Mouse (Mus musculus) kidney, embryonic 15.5 days (tissue): ENCODE measurements at regions not wholly inside any gene's neighbourhood (a gene's known extent, or its start where the extent isn't known, plus 50 kb on each side); places are given as distances from the start of the nearest gene placed in this dataset.

Source experiments
- ATAC-seq: fragments of 200-750 bp; cut with Nextera tagmentation; replicated peaks from 2 replicates; pipeline ENCODE4 v1.8.0; 2017; ENCODE audit warnings: moderate TSS enrichment; ENCODE audit not compliant: low FRiP score
- H3K27ac ChIP-seq: fragments of 300-500 bp; sonication (generic); 2 replicates; pipeline ENCODE4 v1.5.1; 2015; ENCODE audit warnings: mild to moderate bottlenecking, inconsistent platforms
- H3K27me3 ChIP-seq: fragments of 300-500 bp; sonication (generic); 2 replicates; pipeline ENCODE4 v1.6.1; 2015; ENCODE audit warnings: inconsistent platforms
- H3K36me3 ChIP-seq: fragments of 300-500 bp; sonication (generic); 2 replicates; pipeline ENCODE4 v1.6.1; 2015; ENCODE audit warnings: inconsistent platforms
- H3K4me1 ChIP-seq: fragments of 300-500 bp; sonication (generic); 2 replicates; pipeline ENCODE4 v1.6.1; 2015; ENCODE audit warnings: inconsistent platforms
- H3K4me2 ChIP-seq: fragments of 300-500 bp; sonication (generic); 2 replicates; pipeline ENCODE4 v1.6.1; 2015; ENCODE audit warnings: moderate library complexity, mild to moderate bottlenecking, inconsistent platforms
- H3K4me3 ChIP-seq: fragments of 300-500 bp; sonication (generic); replicated peaks from 2 replicates; pipeline ENCODE4 v1.5.1; 2015; ENCODE audit warnings: mild to moderate bottlenecking, inconsistent platforms
- H3K9ac ChIP-seq: fragments of 300-500 bp; sonication (generic); 2 replicates; pipeline ENCODE4 v1.6.1; 2015; ENCODE audit warnings: mild to moderate bottlenecking, inconsistent platforms
- H3K9me3 ChIP-seq: fragments of 300-500 bp; sonication (generic); replicated peaks from 2 replicates; pipeline ENCODE4 v1.6.1; 2016; ENCODE audit warnings: inconsistent platforms
- WGBS: fragments of 180-500 bp; shearing (Covaris S2); methylation state at CpG from one replicate; pipeline ENCODE4 v1.1.7; 2015; ENCODE audit warnings: mixed read lengths; 5-methylcytosine and 5-hydroxymethylcytosine counted together

DNA sequence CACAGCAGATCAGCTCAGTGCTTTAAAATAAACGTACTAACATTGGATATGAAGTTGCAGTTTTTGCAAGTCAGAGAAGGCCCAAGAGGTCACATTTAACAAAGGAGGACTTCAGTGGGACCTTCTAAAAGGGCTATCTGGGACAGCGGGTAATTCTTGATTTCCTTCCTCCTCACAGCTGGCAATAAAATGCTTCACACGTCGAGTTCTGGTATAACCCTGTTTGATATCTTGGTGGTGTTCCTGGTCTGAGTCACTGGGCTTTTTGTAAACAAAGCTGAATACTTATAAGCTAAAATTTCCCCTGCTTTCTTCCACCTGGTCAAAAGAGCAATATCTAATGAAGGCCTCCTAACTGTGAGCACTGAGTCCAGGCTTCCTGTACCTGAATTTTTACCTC lies 187.9 kb downstream of the Rnd3 start:
- WGBS: 29% methylated on average over 4 of the region's 4 CpGs
- no peak for ATAC-seq

DNA sequence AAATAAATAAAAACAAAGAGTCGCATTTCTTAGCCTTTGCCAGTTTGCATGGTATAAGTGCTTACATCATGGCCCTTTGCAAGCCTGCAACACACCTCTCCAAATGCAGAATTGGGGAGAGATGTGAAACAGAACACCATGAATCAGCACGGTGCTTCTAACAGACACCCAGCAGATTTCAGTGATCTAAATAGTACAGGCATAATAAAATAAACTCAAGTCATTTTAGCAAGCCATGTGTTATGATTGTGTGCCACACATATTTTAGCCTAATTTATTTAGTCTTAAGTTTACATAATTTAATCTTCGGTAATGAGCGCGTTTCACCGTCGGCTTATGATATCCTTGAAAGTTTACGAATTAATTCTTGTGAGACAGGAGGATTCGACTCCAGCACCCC lies 189.6 kb downstream of the Rnd3 start:
- no peak overlapping the region for H3K4me3 ChIP-seq
- WGBS: 94% methylated on average over 9 of the region's 9 CpGs
- no peak for ATAC-seq

More for the DNA sequence above, 187.9 kb downstream of the Rnd3 start:
- Histone ChIP-seq H3K4me1 (no peaks in the 10 kb centered on the region), H3K9me3 (no peaks in the 10 kb centered on the region), H3K4me3 (no peak overlapping the region), H3K4me2 (no peak overlapping the region), H3K27ac (no peak overlapping the region), H3K9ac (no peak overlapping the region), H3K27me3 (no peaks in the 10 kb centered on the region), H3K36me3 (no peaks in the 10 kb centered on the region)

DNA sequence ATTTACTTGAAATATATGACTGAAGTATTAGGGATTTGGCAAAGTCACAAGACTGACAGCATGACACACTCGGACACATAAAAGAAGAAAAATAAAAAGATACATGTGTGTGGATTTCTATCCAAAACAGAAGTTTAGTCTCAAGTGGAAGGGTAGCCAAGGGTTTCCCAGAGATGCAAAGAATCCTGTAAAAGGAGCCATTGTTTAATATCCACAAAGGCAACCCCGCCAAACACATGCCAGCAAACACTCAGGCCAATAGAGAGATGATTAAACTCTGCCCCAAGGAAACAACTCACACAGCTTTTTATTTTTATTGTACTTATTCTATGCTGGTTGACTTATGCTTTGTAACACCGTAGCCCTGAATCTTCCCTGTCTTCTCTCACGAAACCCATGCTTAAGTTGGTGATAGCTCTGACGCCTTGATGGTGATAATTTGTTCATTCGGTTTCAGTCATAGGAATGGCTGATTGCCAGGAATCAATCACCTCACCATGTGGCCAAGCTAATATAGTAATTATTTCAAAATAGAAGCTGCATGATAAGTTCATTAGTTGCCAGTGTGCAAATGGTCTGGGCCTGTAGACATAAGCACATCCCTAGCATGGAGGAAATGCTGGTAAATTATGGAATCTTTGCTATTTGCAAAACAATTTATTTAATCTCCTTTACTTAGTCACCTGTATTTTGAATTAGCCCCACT lies 194.4 kb downstream of the Rnd3 start:
- H3K4me3 ChIP-seq: no peak overlapping the region
- ATAC-seq: no peak
- H3K27ac ChIP-seq: no peak overlapping the region
- H3K4me1 ChIP-seq: no peaks in the 10 kb centered on the region
- H3K4me2 ChIP-seq: no peak overlapping the region
- no peaks in the 10 kb centered on the region for H3K9me3 ChIP-seq
- H3K9ac ChIP-seq: no peak overlapping the region
- 68% methylated on average over 6 of the region's 6 CpGs for WGBS
- H3K27me3 ChIP-seq: no peaks in the 10 kb centered on the region
- H3K36me3 ChIP-seq: no peaks in the 10 kb centered on the region

More for the DNA sequence above, 189.6 kb downstream of the Rnd3 start:
- Histone ChIP-seq H3K4me1 (no peaks in the 10 kb centered on the region), H3K4me2 (no peak overlapping the region), H3K9ac (no peak overlapping the region), H3K36me3 (no peaks in the 10 kb centered on the region), H3K9me3 (no peaks in the 10 kb centered on the region), H3K27ac (no peak overlapping the region), H3K27me3 (no peaks in the 10 kb centered on the region)

DNA sequence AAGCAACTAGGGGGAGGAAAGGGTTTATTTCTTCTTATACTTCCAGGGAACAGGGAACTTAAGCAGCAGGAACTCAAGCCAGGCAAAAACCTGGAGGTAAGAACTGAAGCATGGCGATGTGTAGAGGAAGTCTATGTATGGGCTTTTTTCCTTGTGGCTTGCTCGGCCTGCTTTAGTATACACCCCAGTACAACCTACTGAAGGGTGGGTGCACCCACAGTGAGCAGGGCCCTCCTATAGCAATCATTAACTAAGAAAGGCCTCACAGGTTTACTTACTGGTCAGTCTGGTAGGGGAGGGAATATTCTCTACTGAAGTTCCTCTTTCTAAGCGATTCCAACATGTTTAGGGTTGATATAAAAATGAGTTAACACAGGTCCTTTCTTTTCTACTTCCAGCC lies 197.9 kb downstream of the Rnd3 start:
- 0 out of 2 replicates have a peak overlapping the region, but pooled peaks have one; percentile 37 for H3K27ac ChIP-seq
- H3K36me3 ChIP-seq: no peaks in the 10 kb centered on the region
- no peak overlapping the region for H3K4me2 ChIP-seq
- peak; percentile 62; the same call in 1 of the 2 replicates for ATAC-seq
- H3K9me3 ChIP-seq: no peaks in the 10 kb centered on the region
- H3K4me1 ChIP-seq: no peaks in the 10 kb centered on the region
- 73% methylated on average over 3 of the region's 3 CpGs for WGBS
- no peak overlapping the region for H3K4me3 ChIP-seq
- no peaks in the 10 kb centered on the region for H3K27me3 ChIP-seq
- H3K9ac ChIP-seq: no peak overlapping the region

DNA sequence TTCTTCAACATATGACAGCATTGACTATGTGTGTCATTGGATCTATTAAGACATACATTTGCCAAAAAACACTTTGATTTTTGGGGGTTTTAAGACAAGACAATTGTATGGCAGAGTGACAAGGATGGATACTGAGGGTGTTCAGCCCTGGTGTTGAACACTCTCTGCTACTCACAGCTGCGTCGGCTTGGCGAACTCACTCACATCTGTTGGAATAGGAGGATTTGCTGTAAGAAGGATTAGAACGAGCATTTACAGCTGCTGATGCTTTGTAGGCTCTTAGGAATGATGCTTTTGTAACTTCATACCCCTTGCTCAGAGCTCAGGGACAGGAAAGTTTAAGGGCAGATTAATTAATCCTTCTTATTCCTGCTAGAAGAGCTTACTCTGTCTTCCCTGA lies 199.2 kb downstream of the Rnd3 start:
- no peaks in the 10 kb centered on the region for H3K9me3 ChIP-seq
- no peaks in the 10 kb centered on the region for H3K27me3 ChIP-seq
- no peak overlapping the region for H3K4me2 ChIP-seq
- no peak overlapping the region for H3K9ac ChIP-seq
- no peak overlapping the region for H3K27ac ChIP-seq
- H3K36me3 ChIP-seq: no peaks in the 10 kb centered on the region
- no peak for ATAC-seq
- no peaks in the 10 kb centered on the region for H3K4me1 ChIP-seq
- H3K4me3 ChIP-seq: no peak overlapping the region
- 77% methylated on average over 4 of the region's 4 CpGs for WGBS

DNA sequence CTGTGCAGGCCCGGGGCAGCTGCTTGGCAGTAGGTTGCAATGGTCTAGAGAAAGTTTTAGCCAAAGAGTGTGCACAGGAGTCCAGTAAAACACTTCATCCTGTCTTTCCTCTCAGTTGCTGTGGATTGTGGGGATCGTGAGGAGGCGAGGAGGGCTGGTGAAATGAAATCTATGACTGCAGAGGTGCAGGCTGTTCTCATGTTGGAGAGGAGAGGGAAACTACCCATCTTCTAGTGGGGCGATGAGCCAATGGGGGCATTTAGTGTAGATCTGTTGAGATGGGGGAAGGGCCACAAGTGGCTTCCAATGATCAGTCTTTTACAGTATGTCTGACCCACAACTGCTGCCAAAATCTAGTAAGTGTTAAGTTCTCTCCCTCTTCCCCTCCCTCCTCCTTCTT lies 203.4 kb downstream of the Rnd3 start:
- WGBS: 84% methylated on average over 4 of the region's 4 CpGs
- Histone ChIP-seq H3K27me3 (no peaks in the 10 kb centered on the region), H3K27ac (no peak overlapping the region), H3K4me1 (no peaks in the 10 kb centered on the region), H3K4me2 (no peak overlapping the region), H3K36me3 (no peaks in the 10 kb centered on the region), H3K9me3 (no peaks in the 10 kb centered on the region), H3K4me3 (no peak overlapping the region), H3K9ac (no peak overlapping the region)
- no peak for ATAC-seq

DNA sequence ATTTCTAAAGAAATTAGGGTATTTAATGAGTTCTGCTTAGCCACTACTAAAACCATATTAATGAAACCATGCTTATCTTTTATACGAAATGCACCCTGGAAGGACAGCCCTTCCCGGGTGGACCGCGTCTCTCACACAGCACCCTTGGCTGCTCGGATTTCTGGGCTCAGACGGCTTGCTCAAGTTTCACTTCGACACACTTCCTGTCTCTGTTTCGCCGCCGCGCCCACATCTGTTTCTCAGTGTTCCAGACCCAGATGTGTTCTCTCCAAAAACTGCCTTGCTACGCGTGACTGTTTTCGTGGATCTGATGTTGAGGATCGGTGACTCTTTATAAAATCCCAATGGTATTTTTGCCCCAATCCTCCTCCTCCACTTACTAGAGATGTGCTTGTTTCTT lies 205.7 kb downstream of the Rnd3 start:
- Histone ChIP-seq H3K4me1 (no peaks in the 10 kb centered on the region), H3K4me2 (peak overlapping the region; percentile 36), H3K9me3 (no peaks in the 10 kb centered on the region), H3K27me3 (no peaks in the 10 kb centered on the region), H3K4me3 (no peak overlapping the region), H3K36me3 (no peaks in the 10 kb centered on the region), H3K27ac (no peak overlapping the region), H3K9ac (no peak overlapping the region)
- ATAC-seq: no peak
- 53% methylated on average over 15 of the region's 15 CpGs for WGBS

DNA sequence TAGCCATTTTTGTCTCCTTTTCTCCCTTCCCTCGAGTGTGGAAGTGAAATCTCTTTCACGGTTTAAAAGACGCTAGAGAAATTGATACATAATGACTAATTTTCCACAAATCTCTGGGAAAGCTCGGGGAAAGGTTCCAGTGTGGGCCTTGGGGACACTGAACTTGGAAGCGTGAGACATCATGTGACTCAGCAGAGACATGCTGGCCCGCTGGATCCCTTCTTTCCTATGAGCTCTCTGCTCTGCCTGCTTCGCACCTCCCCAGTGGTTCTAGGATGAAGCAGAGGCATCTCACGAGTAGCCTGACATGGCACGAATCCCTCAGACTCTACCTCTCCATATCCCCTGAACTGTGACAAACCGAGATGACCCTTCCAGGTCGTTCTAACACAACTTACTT lies 206.2 kb downstream of the Rnd3 start:
- Histone ChIP-seq H3K4me3 (no peak overlapping the region), H3K36me3 (no peaks in the 10 kb centered on the region), H3K27me3 (no peaks in the 10 kb centered on the region), H3K9me3 (no peaks in the 10 kb centered on the region), H3K4me2 (peak overlapping the region; percentile 36), H3K9ac (no peak overlapping the region), H3K4me1 (no peaks in the 10 kb centered on the region), H3K27ac (no peak overlapping the region)
- ATAC-seq: no peak
- WGBS: 73% methylated on average over 11 of the region's 11 CpGs

DNA sequence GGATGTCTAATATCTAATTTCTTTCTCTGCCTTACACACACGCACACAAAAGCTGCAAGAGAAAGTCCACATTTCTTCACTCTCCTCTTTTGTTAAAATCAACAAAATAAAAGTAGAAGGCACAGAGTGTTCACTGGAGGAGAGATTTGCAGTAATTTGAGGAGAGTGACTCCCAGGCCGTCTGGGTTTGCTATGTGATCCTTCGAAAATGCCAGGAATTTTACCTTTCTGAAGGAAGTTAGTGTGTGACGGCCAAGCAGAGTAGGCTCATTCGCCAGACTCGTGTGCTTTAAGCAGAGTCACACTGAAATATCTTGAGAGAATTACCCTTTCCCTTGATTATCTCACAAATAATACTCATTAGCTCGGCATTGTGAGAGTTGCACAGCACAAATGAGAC lies 216.0 kb downstream of the Rnd3 start:
- WGBS: 29% methylated on average over 7 of the region's 7 CpGs
- H3K27ac ChIP-seq: no peak overlapping the region

DNA sequence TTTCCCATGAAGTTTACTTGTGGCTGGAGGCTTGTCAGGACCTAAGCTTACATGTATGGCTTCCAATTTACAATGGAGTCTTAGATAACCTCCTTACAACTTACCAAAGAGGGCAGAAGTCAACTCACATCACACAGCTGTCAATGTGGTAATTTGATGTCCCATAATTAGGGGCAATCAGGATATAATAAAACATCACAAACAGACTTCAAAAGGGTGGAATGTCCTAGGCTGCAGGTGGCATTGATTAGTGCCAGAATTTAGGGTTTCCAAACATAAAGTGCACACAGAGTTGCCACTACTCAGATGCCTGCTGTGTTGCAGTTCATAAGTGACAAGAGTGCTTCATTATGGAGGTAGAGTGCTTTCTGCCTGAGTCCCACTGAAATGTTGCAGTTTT lies 227.9 kb downstream of the Rnd3 start:
- no peak for ATAC-seq
- no peak overlapping the region for H3K4me2 ChIP-seq
- H3K9me3 ChIP-seq: no peaks in the 10 kb centered on the region
- H3K27me3 ChIP-seq: no peaks in the 10 kb centered on the region
- H3K4me3 ChIP-seq: no peak overlapping the region
- no peak overlapping the region for H3K9ac ChIP-seq
- no peaks in the 10 kb centered on the region for H3K36me3 ChIP-seq
- H3K27ac ChIP-seq: no peak overlapping the region
- no peaks in the 10 kb centered on the region for H3K4me1 ChIP-seq

More for the DNA sequence above, 216.0 kb downstream of the Rnd3 start:
- no peaks in the 10 kb centered on the region for H3K36me3 ChIP-seq
- H3K9me3 ChIP-seq: no peaks in the 10 kb centered on the region
- H3K4me3 ChIP-seq: no peak overlapping the region
- H3K9ac ChIP-seq: no peak overlapping the region
- no peaks in the 10 kb centered on the region for H3K4me1 ChIP-seq
- no peaks in the 10 kb centered on the region for H3K27me3 ChIP-seq
- no peak overlapping the region for H3K4me2 ChIP-seq
- ATAC-seq: no peak

DNA sequence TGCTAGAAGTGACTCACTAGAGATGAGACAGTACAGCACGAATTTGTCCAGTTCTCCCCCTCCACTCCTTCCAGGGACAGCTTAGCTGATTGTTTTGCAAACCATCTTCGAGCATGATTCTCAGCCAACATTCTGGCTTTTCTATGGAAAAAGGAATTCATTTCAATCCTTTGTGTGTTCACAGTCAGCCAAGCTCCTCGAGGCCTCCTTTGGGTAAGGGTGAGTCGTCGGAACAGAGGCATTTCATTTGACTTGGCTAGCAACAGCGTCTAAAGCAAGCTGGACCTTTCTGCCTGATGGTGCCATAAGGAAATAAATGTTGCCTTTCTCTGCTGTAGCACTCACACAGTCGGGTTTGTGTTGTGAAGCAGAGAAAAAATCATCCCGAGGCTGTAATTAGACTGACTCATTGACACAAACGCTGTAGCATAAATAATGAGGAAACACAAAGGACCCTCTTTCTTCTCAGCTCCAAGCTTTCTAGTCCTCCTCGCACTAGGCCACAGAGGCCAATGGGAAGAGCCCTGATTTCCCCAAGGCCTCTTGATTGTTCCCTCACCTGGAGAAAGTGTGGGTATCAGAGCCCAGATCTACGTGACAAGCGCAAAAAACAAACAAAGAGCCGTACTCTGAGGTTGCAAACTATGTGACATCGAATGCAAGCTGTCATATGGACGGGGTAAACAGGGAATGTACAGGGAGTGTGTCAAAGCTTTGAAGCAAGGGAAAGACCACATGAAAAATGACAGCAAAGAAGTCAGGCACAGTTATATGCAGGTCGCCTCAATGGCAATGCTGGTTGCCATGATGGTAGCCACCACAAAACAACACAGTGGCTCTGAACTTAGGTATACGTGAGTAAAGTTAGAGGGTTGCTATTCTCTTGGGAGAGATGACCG lies 232.3 kb downstream of the Rnd3 start:
- no peak for ATAC-seq
- Histone ChIP-seq H3K36me3 (no peaks in the 10 kb centered on the region), H3K27ac (no peak overlapping the region), H3K9me3 (no peaks in the 10 kb centered on the region), H3K9ac (no peak overlapping the region), H3K4me1 (no peaks in the 10 kb centered on the region), H3K27me3 (no peaks in the 10 kb centered on the region), H3K4me3 (no peak overlapping the region), H3K4me2 (no peak overlapping the region)
- 63% methylated on average over 18 of the region's 18 CpGs for whole genome bisulfite sequencing

DNA sequence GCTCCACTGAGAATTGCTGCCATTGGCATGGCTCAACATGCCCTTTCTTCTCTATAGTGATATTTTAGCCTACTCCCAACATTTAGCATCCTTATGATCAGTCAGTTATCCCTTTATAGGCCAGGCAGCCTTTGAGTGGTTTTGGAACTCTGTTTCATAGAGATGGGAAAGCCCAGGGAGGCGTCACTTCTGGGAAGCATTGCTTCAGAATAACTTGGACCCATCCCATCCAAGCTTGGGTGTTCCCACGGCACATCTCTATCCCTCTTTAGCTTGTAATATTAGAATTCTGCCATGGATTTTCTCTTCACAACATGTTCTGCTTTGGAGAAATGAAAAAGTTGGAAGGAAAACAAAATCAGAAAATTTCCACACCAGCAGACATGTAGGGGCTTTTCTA lies 233.8 kb downstream of the Rnd3 start:
- 79% methylated on average over 2 of the region's 2 CpGs for WGBS
- Histone ChIP-seq H3K27ac (no peak overlapping the region), H3K4me2 (no peak overlapping the region), H3K27me3 (no peaks in the 10 kb centered on the region), H3K36me3 (no peaks in the 10 kb centered on the region), H3K4me3 (no peak overlapping the region), H3K9ac (no peak overlapping the region), H3K4me1 (no peaks in the 10 kb centered on the region), H3K9me3 (no peaks in the 10 kb centered on the region)
- ATAC-seq: no peak
